Mouse (Mus musculus): Measurements from ENCODE around the gene Dgka.
"Not testable (repeated sequence)": the region's sequence is repeated elsewhere in the genome, so short reads cannot be mapped to it uniquely, and the experiment has no call there.

Gene Dgka

DNA sequence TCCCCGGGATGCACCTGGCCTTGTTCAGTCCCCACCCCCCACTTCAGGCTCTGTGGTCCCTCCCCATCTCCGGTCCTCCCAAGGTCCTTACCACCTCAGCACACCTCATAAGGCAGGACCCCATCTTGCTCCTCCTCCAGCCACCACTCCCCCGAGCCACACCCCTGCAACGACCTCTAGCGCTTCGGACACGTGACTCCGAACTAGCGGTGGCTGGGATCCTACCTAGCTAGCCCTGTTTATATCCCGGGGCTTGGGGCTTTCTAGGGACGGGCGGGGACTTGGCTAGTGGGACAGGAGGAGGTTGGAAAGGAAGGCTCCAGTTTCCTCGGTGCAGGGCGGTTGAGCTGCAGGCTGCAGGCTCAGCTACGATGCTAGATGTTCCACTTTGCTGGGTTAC, 7.2 kb downstream of the Dgka start:
- DNase-seq (ENCODE audit: low read depth in 2 of 2, low spot score in 2 of 2), result no peak

DNA sequence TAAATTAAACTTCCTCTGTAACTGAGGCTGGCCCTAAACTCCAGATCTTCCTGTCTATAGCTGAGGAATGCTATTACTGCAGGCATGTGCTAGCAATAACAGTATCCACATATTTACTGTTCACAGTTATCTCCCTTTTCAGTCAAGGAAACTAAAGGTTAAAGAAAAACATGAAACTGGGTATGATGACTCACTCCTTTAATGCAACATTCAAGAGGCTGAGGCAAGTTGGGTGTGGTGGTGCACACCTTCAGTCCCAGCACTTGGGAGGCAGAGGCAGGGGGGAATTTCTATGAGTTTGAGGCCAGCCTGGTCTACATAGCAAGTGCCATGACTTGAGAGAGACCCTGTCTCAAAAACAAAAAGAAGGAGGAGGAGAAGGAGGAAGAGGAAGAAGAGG, 12.7 kb downstream of the Dgka start:
- DNase-seq (ENCODE audit: low read depth in 2 of 2, low spot score in 2 of 2), result no peak

DNA sequence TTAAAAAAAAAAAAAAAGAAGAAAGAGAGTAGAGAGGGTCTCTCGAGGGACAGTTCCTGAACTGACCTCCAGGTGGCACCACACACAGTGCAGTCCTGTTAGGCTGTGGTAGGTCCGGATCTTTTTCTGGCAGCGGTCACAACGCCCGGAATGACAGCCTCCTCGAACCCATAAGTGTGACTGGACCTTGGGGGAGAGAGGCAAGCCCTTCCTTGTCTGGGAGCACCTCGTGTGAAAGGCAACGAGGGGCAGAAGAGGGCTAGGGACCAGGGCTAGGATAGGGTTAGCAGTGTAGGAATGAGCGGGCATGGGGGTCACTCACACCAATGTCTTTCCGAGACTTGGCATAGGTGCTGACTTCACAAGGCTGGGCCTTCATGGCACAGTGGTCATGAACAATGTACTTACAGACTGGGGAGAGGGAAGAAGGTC, 13.6 kb downstream of the Dgka start:
- DNase-seq (ENCODE audit: low read depth in 2 of 2, low spot score in 2 of 2), result peak in 1 of 2 experiments; percentile 66

- DNase-seq (ENCODE audit: low read depth in 2 of 2, low spot score in 2 of 2), result no peak
Observed at GRCm38 (mm10) chr10:128728059-128728458, 16.6 kb downstream of the Dgka start.

DNA sequence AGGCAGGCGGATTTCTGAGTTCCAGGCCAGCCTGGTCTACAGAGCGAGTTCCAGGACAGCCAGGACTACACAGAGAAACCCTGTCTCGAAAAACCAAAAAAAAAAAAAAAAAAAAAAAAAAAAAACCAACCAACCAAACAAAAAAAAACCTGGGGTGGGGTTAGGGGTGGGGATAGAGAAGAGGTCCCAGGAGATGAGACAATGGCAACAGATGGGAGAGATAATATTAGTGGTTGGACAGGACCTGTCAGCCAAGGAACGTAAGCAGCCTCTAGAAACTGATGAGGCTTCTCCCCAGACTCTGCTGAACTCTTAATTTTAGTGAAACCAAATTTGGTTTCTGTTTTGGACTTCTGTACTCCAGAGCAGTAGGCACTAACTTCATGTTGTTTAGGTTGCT, 19.2 kb downstream of the Dgka start:
- not testable (repeated sequence) for DNase-seq (ENCODE audit: low read depth in 2 of 2, low spot score in 2 of 2)

GRCm38 (mm10) chr10:128715559-128716537, 28.8 kb downstream of the Dgka start:
- DNase-seq (ENCODE audit: low read depth in 2 of 2, low spot score in 2 of 2), result peak; percentile 87 to 93

DNA sequence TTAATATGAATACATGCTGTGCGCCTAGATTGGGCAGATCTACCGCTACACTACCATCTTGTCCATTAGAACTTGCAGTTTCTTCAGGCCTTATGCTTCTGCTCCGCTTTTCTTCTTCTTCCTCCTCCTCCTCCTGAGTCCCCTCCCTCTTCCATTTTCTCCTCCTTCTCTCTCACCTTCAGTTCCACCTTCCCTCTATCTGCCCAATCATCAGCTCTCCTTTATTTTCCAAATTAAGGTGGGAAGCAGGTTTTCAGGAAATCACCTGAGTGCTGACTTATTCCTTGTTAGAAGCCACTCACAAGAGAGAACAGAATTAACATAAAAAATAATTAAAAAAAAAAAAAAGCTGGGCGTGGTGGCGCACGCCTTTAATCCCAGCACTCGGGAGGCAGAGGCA, 33.3 kb downstream of the Dgka start:
- DNase-seq (ENCODE audit: low read depth in 2 of 2, low spot score in 2 of 2), result not testable (repeated sequence)

GRCm38 (mm10) chr10:128705317-128705693, 39.4 kb downstream of the Dgka start:
- no peak for DNase-seq (ENCODE audit: low read depth in 2 of 2, low spot score in 2 of 2)

- DNase-seq (ENCODE audit: low read depth in 2 of 2, low spot score in 2 of 2), result peak; percentile 58 to 70
Observed at GRCm38 (mm10) chr10:128704491-128705316, 40.0 kb downstream of the Dgka start, which contains the start of gene Cdk2. Gene Cdk2 (minus strand): TSS chr10:128705031.

GRCm38 (mm10) chr10:128703895-128704294, 40.8 kb downstream of the Dgka start, which contains the start of gene Pmel:
Gene Pmel (plus strand): TSS chr10:128704195.
- no peak for DNase-seq (ENCODE audit: low read depth in 2 of 2, low spot score in 2 of 2)

DNA sequence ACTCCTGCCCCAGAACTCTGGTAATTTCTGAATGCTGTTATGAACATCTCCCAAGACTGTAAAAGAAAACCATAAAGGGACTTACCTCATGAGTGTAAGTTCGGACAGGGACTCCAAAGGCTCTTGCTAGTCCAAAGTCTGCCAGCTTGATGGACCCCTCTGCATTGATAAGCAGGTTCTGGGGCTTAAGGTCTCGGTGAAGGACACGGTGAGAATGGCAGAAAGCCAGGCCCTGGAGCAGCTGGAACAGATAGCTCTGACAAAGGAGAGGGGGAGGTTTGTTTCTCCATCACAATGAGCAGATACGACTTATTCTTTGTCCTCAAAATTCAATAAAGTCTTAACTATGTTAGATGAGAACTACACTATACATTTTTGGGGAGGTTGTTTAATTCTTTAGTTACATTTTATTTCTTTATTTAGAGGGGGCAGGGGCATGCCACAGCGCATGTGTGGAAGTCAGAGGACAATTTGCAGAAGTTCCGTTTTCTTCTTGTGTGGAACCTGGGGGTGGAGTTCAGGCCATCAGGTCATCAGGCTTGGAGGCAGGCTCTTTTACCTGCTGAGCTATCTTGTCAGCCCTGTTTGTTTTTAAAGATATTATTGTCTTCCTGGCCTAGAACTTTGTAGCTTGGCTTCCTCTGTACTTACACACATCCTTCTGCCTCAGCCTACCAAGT, 42.2 kb downstream of the Dgka start:
- DNase-seq (ENCODE audit: low read depth in 2 of 2, low spot score in 2 of 2), result no peak

DNA sequence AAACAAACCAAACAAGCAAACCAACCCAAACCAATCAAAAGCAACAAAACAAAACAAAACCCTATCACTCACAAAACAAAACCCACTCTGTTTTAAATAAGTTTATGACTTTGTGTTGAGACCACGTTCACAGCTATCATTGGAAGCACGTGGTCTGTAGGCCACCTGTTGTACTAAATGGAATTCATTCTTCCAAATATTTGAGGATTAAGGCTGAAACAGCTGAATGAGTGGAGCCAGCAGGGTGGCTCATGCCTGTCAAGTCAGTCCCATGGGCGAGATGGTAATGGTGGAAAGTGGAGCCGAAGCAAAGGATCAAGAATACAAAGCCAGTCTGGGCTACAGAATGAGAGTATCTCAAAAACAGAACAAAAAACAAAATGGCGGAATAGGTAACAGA, 43.9 kb downstream of the Dgka start:
- DNase-seq (ENCODE audit: low read depth in 2 of 2, low spot score in 2 of 2), result no peak

GRCm38 (mm10) chr10:128699611-128700010, 45.0 kb downstream of the Dgka start:
- no peak for DNase-seq (ENCODE audit: low read depth in 2 of 2, low spot score in 2 of 2)

- DNase-seq (ENCODE audit: low read depth in 2 of 2, low spot score in 2 of 2), result no peak
Observed at GRCm38 (mm10) chr10:128699006-128699405, 45.6 kb downstream of the Dgka start.

DNA sequence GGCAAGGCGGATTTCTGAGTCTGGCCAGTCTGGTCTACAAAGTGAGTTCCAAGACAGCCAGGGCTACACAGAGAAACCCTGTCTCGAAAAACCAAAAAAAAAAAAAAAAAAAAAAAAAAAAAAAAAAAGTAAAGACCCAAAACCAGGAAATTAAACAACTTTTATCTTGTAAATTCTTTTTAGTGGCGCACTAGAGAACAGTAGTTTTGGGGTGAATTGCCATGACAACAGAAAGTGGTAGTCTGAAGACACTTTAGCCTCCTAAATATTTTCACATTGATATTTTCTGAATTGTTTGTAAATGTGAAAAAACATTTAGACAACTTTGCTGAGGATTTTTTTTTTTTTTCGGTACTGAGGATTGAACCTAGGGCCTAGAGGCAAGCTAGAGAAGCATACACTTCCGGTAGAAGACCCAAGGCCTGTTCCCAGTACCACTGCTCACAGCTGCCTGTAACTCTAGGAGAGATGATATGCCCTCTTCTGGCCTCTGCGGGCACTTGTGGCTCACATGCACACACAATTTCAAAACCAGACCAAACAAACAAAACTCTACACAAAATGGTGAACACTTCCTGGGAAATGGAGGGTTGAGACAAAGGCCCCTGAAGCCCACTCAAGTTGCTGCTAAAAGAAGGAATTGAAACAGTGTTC, 47.5 kb downstream of the Dgka start:
- DNase-seq (ENCODE audit: low read depth in 2 of 2, low spot score in 2 of 2), result no peak

DNA sequence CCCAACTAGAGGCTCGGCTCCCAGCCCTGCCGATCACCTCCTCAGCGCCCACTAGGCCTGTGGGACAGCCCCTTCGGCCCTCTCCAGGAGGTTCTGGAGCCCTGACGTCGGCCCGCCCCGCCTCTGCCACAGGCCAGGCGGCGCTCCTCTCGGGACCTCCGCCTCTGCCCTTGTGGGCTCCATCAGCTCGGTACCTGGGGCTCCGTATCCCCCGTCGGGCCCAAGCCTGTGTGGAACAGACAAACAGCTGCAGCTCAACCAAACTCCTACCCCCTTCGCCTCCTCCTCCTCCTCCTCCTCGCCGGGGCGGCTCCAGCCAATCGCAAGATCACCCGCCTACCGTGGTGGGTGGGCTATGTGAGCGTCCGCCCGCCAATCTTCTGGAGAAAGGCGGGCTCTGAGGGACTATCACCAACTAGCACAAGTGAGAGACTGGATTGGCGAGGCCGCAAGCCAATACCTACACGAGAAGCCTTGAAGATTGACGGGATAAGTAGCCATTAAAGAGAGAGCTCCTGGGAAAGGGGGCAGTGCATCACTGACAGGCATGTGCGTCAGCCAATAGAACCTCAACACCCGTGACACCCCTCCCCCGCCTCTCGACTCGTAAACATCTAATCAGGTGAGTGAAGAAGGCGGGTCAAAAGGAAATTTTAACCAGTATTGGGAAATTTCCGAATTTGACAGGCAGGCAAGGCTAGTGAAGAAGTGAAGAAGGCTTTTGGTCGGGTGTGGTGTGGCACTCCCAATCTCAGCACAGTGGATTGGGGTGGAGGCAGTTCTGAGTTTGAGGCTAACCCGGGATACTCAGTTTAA, 48.5 kb downstream of the Dgka start, which contains the start of gene Rab5b:
Gene Rab5b, minus strand, starts transcription at position 273 of the 816 bp plus-strand sequence.
- DNase-seq (ENCODE audit: low read depth in 2 of 2, low spot score in 2 of 2), result peak; percentile 96 to 98

DNA sequence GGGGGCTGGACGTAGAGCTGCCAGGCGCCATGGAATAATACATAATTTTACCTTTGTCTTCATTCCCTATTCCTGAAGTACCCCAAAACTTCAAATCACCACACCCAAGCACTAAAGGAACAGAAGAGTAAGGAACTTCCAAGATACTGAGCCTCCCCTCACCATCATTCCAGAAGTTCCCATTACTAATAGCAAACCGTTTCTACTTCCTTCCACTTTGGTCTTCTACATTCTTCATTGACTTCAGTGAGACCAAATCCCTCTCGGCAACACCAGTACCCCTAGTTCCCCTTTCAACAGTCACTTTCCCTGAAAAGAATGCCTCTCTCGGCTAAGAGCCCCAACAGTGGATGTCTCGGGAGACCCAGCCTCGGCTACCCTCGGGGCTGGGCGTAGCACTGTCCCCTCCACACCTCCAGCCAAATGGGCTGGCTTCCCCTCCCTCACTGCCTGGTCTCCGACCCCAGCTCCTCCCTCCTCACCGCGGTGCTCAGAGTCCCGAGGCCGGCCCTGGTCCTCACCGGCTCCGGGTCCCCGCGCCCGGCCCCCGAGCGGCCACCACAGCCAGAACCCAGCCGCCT, 49.2 kb downstream of the Dgka start:
- DNase-seq (ENCODE audit: low read depth in 2 of 2, low spot score in 2 of 2), result no peak

GRCm38 (mm10) chr10:128674469-128675008, 70.1 kb downstream of the Dgka start:
- DNase-seq (ENCODE audit: low read depth in 2 of 2, low spot score in 2 of 2), result peak in 1 of 2 experiments; percentile 55
